23 mouse cellular contexts compared by ENCODE assay signal in genomic region chr12:75570138-75570537, GRCm38 (mm10).
"Had no signal": no experiment of that assay in that cellular context is flagged by ENCODE, and none has a peak within 500 bp of the region (broad histone marks: within the 10 kb centered on the region; RNA-seq: fewer than 3 reads in every experiment).

No protein-coding gene starts in this region.

- H3K4me1 ChIP-seq: midbrain, embryonic 10.5 days; neural tube, embryonic 12.5 days had no signal

- H3K4me2 ChIP-seq: limb, embryonic 12.5 days; limb, embryonic 15.5 days; liver, embryonic 13.5 days; lung, embryonic 14.5 days; neural tube, embryonic 12.5 days; neural tube, embryonic 15.5 days had no signal

- H3K36me3 ChIP-seq: liver, embryonic 13.5 days; neural tube, embryonic 15.5 days had no signal

- H3K27me3 ChIP-seq: limb, embryonic 12.5 days; limb, embryonic 15.5 days; liver, embryonic 13.5 days; megakaryocyte, embryonic 14.5 days; neural tube, embryonic 12.5 days; neural tube, embryonic 15.5 days had no signal

- H3K4me3 ChIP-seq: limb, embryonic 12.5 days; limb, embryonic 15.5 days; liver, embryonic 13.5 days; megakaryocyte, embryonic 14.5 days; midbrain, embryonic 10.5 days; neural tube, embryonic 12.5 days; neural tube, embryonic 15.5 days had no signal

- H3K27ac ChIP-seq: kidney, postnatal 0 days; limb, embryonic 12.5 days; limb, embryonic 15.5 days; liver, embryonic 13.5 days; macrophage; midbrain, embryonic 10.5 days; neural tube, embryonic 12.5 days; neural tube, embryonic 15.5 days; stomach, postnatal 0 days had no signal

- ATAC-seq: intestine, embryonic 16.5 days had no signal

- H3K9ac ChIP-seq: limb, embryonic 12.5 days; limb, embryonic 15.5 days; liver, embryonic 13.5 days; lung, embryonic 14.5 days; neural tube, embryonic 12.5 days; neural tube, embryonic 15.5 days had no signal

- H3K9me3 ChIP-seq: limb, embryonic 12.5 days; limb, embryonic 15.5 days; liver, embryonic 13.5 days; megakaryocyte, embryonic 14.5 days; midbrain, embryonic 10.5 days; neural tube, embryonic 12.5 days; neural tube, embryonic 15.5 days had no signal

- DNase-seq: kidney, adult 18-20 months; kidney, postnatal 25 days; left cerebral cortex, postnatal 4 days; liver, embryonic 13.5 days; lung, embryonic 14.5 days; lung, postnatal 14 days; midbrain, embryonic 14.5 days; right cerebral cortex, adult 18-20 months; right cerebral cortex, postnatal 14 days; right cerebral cortex, postnatal 4 days; thymus, adult 2 months; thymus, postnatal 14 days; thymus, postnatal 4 days had no signal
